Mouse (Mus musculus) CH12.LX (cell line): ENCODE measurements around the gene Prss38.

ENCODE experiments used
- ELF1 ChIP-seq: IDR thresholded peaks from 2 replicates; pipeline ENCODE4 v1.6.1; 2014; ENCODE audit warnings: low read depth, mild to moderate bottlenecking, inconsistent platforms, low read length, improper control_type of control experiment
- ETS1 ChIP-seq: conservative IDR thresholded peaks from 2 replicates; pipeline ENCODE4 v1.6.1; 2012; ENCODE audit warnings: low read depth, mild to moderate bottlenecking, inconsistent platforms, low read length, improper control_type of control experiment, moderate library complexity
- MEF2A ChIP-seq: IDR thresholded peaks from 2 replicates; pipeline ENCODE4 v1.6.1; 2014; ENCODE audit warnings: low read depth, mild to moderate bottlenecking, inconsistent platforms, low read length, improper control_type of control experiment, borderline replicate concordance
- MYC ChIP-seq: IDR thresholded peaks from 2 replicates; pipeline ENCODE4 v1.6.1; 2011; ENCODE audit warnings: low read depth, mild to moderate bottlenecking, improper control_type of control experiment, low read length

DNA sequence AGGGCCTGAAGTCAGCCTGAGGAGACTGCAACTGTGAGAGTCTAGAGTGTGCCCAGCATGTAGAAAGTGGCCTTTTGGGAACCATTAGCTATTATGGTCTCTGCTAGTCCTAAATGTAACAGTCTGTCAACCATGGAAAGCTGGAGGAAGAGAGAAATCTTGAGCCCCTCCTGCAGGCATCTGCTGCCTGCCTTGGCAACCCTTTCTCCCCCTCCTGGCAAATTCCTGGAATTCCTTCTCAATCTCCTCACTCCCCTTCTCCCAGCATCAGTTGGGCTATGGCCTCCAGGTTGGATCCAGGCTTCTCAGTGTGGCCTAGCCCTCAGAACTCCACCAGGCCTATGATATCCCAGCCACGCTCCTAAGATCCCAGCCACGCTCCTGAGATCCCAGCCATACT is 25.1 kb downstream of the Prss38 start:
- TF ChIP-seq MEF2A = no peak
- no peak for TF ChIP-seq ELF1
- TF ChIP-seq MYC = no peak
- no peak for TF ChIP-seq ETS1
